Mouse (Mus musculus) lung, adult 2 months (tissue): ENCODE data around the gene Dnajb1.

ENCODE experiments used
- CTCF ChIP-seq: fragments of 200-500 bp; IDR thresholded peaks from 2 replicates; pipeline ENCODE4 v1.5.1; 2011; ENCODE audit warnings: mild to moderate bottlenecking, low read length, control low read depth; ENCODE audit not compliant: insufficient read depth
- POLR2A ChIP-seq: fragments of 200-500 bp; IDR thresholded peaks from 2 replicates; pipeline ENCODE4 v1.6.1; 2011; ENCODE audit warnings: low read depth, mild to moderate bottlenecking, control low read depth, low read length, borderline replicate concordance; ENCODE audit errors: extremely low read depth

DNA sequence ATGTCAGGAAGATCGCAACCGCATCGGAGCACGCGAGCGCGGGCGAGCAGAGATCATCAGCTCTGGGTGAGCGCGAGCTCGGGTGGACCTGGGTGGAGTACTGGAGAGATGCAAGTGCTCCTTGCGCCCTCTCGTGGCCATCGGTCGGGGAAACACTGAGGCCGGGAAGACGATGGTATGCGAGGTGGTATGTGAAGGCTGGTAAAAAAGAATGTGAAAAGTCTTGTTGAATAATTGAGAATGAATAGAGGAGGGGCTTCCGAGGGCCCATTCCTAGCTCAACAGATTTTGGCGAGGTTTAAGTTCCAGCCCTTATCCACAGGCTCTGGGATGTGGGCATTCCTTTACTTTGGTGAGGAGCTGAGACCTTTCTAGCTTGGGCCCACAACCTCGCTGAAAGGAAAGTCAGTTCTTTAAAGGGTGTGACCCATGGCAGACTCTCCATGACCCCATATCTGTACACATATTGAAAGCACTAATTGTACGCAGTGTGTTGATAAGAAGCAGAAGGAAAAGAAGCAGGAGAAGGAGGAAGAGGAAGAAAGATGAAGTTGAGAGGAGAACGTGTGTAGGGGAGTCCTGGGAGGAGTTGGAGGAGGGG is 14.5 kb downstream of the Dnajb1 start:
- TF ChIP-seq CTCF (peak; percentile 96), POLR2A (no peak)
